Mouse (Mus musculus) megakaryocyte, adult 5-6 weeks (primary cell): ENCODE results near the gene Hoxd13. TPM values are rescaled to one million over a fixed set of nuclear protein-coding genes. Genes with fewer than 3 reads are reported as not detected.

Experiments used
- ATAC-seq: 2 replicates; pipeline ENCODE4 v1.8.0; 2016; ENCODE audit warnings: mild to moderate bottlenecking, inconsistent platforms; ENCODE audit not compliant: poor library complexity, severe bottlenecking
- total RNA-seq, 2 experiments: library from RNA; stranded (forward) in 1 of 2; stranded (reverse) in 1 of 2; fragments of 153-499, 151-499 nt in 1 of 2; fragments of 221-1000, 200-1000 nt in 1 of 2; gene quantifications; 2 replicates each; pipeline versions ENCODE4 v1.2.3 to v1.2.4; 2015 to 2017

The Hoxd13 gene
- total RNA-seq, 2 experiments from 2014 or later: not detected

GRCm38 (mm10) chr2:74660421-74661375 is 7.4 kb upstream of the Hoxd13 start:
- ATAC-seq: no peak

- ATAC-seq: no peak; the same call in 1 of the 2 replicates
Measured at GRCm38 (mm10) chr2:74661685-74662084, 6.4 kb upstream of the Hoxd13 start.

DNA sequence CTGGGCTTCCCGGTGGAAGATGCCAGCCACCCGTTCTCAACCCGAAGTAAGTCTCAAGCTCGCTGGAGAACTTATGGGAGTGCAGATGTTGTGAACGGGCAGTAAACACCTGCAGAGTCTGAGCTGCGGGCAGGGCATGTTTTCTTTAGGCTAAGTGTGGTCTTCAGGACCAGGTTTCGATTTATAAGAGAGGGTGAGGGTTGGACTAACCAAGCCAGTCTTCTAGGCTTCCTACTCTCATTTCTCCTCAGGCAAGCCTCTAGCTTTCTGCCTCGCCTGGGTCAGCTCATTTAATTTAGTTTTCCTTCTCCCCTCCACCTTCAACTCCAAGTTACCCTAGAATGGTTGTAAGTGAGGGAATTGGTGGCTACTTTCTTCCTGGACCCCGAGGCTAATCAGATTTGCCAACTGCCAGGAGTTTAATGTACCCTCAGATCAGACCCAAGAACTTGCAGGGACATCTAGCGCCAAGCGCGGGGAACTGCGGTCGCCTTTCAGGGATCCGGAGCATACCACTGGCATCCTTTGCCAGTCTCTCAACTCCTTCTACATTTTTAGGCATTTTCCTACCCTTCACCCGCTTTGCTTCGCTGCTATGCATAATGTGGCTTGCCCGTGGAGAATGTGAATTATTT is 4.7 kb upstream of the Hoxd13 start:
- peak; percentile 39; the same call in 1 of the 2 replicates for ATAC-seq

GRCm38 (mm10) chr2:74666411-74666810 is 1.7 kb upstream of the Hoxd13 start:
- no peak for ATAC-seq

GRCm38 (mm10) chr2:74667191-74667841 is 794 bp upstream of the Hoxd13 start:
- ATAC-seq: no peak

- ATAC-seq: no peak
Measured at GRCm38 (mm10) chr2:74668370-74669229, 490 bp downstream of the Hoxd13 start.

GRCm38 (mm10) chr2:74669230-74669578 is 1.1 kb downstream of the Hoxd13 start:
- no peak for ATAC-seq

- ATAC-seq: no peak
Measured at GRCm38 (mm10) chr2:74669650-74670235, 1.6 kb downstream of the Hoxd13 start.

GRCm38 (mm10) chr2:74670632-74671188 is 2.6 kb downstream of the Hoxd13 start:
- no peak for ATAC-seq

- ATAC-seq: no peak
Measured at GRCm38 (mm10) chr2:74671847-74672246, 3.7 kb downstream of the Hoxd13 start.

DNA sequence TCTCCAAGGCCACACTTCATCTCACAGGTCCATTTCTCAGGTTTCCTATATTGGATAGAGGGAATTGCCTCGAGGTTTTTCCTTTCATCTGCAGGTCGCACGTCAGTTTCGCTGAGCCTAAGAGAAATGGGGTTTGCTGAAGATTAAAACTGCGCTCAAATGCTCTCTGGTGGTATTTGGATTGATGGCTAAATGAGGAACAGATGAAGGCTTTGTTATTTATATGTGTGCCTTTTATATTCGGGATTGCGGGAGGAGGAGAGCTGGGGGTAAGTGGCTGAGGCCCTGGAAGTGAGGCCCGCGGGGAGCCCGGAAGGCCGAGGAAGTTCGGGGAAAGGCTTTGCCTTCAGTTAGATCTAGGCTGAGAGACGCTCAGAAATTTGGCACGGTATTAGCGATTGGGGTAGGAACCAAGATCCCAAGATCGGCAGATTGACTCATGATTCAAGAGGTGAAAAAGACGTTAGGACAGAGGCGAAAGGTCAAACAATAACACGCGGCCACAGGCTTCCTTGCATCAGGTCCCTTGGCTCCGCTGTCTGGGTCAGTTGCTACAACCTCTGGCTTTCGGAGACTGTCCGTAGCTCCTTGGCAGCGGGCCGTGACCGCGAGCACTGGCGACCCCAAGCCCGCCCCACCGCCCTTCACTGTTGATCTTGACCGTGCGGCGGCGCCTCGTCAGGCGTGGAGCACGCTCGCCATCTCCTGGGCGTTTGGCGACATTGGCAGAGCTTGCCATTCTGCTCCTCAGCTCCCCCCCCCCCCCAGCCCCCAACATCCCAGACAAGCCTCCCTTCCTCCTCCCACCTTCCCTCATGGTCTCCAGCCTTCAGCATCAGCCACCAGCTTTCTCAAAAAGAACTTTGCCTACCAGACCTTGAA is 4.6 kb downstream of the Hoxd13 start:
- peak; percentile 90 for ATAC-seq

DNA sequence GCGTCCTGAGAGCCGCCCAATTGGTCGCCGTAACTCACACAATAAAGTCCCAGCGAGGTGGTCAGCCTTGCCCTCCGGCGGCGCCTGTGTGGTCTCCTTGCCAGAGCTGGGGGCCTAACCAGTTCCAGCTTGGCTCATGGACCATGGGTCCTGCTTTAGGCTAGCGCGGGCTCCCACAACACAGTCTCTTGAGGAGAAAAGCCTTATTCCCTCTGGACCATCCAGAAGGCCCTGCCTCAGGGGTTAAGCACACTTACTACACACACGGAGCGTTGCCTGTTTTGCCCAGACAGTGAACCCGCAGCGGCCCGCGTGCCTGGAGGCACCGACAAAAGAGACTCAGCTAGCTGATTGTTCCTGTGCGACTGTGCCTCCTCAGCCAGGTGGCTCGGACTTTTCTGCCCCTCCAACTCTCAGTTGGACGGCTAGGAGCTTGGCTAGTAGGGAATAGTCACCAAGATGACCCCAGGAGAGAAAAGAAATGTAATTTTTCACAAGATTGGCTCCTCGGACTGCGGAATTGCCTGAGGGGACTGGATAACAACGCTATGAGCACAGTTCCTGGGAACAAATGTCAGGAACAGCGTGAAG is 5.8 kb downstream of the Hoxd13 start:
- ATAC-seq: no peak

GRCm38 (mm10) chr2:74674881-74675665 is 7.0 kb downstream of the Hoxd13 start, which contains the start of gene Hoxd12:
Hoxd12 (plus strand) TSS chr2:74675013.
- ATAC-seq: no peak

DNA sequence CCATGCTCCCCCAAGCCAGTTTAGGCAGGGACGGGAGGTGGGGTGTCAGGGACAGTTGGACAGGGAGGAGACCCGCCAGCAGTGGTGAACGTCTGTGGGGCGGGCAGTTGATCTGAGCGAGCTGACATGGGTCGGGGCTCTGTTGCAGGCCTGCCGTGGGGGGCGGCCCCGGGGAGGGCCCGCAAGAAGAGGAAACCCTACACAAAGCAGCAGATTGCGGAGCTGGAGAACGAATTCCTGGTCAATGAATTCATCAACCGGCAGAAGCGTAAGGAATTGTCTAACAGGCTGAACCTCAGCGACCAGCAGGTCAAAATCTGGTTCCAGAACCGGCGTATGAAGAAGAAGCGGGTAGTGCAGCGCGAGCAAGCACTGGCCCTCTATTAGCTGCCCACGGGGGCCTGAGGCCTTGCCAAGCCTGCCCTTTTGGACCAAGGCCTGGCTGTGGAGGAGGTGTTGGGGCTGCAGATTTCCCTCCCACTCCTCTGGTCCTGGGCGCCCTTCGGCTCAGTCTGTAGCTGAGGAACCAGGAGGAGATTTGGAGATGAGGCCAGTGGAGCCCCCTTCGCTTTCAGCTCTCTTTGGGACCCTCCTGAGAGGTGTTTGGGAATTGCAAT is 7.7 kb downstream of the Hoxd13 start:
- no peak for ATAC-seq

- ATAC-seq: no peak
Measured at GRCm38 (mm10) chr2:74676376-74677052, 8.4 kb downstream of the Hoxd13 start.

DNA sequence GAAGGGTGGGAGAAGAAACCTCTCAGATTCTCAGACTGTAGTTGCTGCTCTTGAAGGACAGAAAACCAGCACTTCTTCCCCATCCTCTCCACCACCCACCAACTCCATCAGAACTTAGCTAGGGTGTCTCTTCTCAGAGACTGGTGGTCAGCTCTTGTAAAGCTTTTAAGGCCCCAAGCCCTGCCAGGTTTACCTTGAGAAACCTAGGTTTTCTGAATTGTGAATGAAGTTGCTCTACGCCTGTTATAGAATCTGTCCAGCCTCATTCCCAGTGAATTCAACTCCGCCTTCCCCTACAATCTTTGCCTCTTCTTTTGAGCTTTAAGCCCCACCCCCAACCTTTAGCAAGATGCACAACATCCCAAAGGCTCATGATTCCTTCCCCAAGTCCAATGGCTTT is 9.0 kb downstream of the Hoxd13 start:
- no peak for ATAC-seq
